Mouse (Mus musculus): Measurements from ENCODE around the gene Trim65. TPM values are rescaled to one million over a fixed set of nuclear protein-coding genes. Genes with fewer than 3 reads are reported as not detected.
"Not testable (repeated sequence)": the region's sequence is repeated elsewhere in the genome, so short reads cannot be mapped to it uniquely, and the experiment has no call there.

Gene Trim65
- polyA plus RNA-seq, 1 experiment from 2014 or later, result 5.7 TPM

DNA sequence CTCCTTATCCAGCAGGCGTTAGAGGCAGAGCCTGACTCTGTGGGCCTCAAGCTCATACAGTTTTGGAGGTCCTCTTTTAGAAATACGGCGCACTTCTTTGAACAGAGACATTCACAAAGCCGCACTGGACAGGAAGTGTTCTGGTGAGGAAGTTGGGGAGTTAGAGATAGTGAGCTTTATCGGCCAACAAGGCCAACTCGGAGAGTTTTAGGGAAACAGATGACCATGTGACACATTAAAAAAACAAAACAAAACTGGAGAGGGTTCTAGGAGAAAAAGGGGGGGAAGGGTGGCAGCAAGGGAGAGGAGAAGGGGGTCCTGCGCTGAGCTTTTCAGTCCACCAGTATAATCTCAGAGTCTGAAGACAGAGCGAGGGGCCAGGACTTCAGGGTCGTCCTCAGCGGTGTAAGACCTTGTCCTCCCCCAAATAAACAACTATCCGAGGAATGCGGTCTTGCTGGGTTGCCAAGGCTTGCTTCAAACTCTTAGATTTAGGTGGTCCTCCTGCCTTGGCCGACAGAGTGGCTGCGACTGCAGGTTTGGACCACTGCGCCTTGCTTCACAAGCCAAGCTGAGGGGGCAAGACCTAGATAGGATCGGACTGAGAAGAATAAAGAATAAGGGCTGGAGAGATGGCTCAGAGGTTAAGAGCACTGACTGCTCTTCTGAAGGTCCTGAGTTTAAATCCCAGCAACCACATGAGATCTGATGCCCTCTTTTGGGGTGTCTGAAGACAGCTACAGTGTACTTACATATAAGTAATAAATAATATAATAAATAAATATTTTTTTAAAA is 37.0 kb downstream of the Trim65 start:
- Histone ChIP-seq H3K9ac (no peak overlapping the region), H3K4me3 (replicated peaks) (no peak overlapping the region), H3K27ac (no peak overlapping the region), H3K27me3 (replicated peaks) (no peaks in the 10 kb centered on the region), H3K9me3 (no peaks in the 10 kb centered on the region), H3K4me2 (no peak overlapping the region), H3K36me3 (no peaks in the 10 kb centered on the region), H3K4me1 (peaks cover 6% of the 10 kb centered on the region; the same call in 1 of the 2 replicates)
- ATAC-seq (ENCODE audit: insufficient read depth, low FRiP score, low read depth), result no peak
- 39% methylated on average over 16 of the region's 16 CpGs for WGBS

DNA sequence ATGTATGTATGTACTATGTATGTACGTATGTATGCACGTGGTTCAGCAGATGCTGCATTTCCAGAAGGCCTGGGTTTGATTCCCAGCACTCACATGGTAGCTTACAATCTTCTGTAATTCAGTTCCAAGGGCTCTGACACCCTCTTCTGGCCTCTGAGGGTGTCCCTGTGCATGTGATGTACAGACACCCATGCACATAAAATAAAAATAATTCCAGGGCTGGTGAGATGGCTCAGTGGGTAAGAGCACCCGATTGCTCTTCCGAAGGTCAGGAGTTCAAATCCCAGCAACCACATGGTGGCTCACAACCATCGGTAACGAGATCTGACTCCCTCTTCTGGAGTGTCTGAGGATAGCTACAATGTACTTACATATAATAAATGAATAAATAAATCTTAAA is 38.0 kb downstream of the Trim65 start:
- 88% methylated on average over 6 of the region's 6 CpGs for WGBS
- H3K36me3 ChIP-seq; H3K4me3 ChIP-seq (replicated peaks); H3K9me3 ChIP-seq; H3K27me3 ChIP-seq (replicated peaks); H3K27ac ChIP-seq; ATAC-seq (ENCODE audit: insufficient read depth, low FRiP score, low read depth); H3K4me2 ChIP-seq; H3K4me1 ChIP-seq; H3K9ac ChIP-seq: not testable (repeated sequence)

GRCm38 (mm10) chr11:116091591-116091990 is 39.3 kb downstream of the Trim65 start:
- 83% methylated on average over 6 of the region's 6 CpGs for WGBS
- H3K9ac ChIP-seq, result no peak overlapping the region
- H3K4me2 ChIP-seq, result no peak overlapping the region
- H3K4me1 ChIP-seq, result peaks cover 4% of the 10 kb centered on the region; the same call in 1 of the 2 replicates
- no peak for ATAC-seq (ENCODE audit: insufficient read depth, low FRiP score, low read depth)
- no peaks in the 10 kb centered on the region for H3K27me3 ChIP-seq (replicated peaks)
- H3K4me3 ChIP-seq (replicated peaks), result no peak overlapping the region
- no peak overlapping the region for H3K27ac ChIP-seq
- no peaks in the 10 kb centered on the region for H3K36me3 ChIP-seq
- H3K9me3 ChIP-seq, result no peaks in the 10 kb centered on the region

GRCm38 (mm10) chr11:116089545-116089944 is 41.4 kb downstream of the Trim65 start:
- Histone ChIP-seq H3K36me3 (no peaks in the 10 kb centered on the region), H3K9me3 (no peaks in the 10 kb centered on the region), H3K4me1 (peaks cover 20% of the 10 kb centered on the region), H3K27ac (no peak overlapping the region), H3K9ac (no peak overlapping the region), H3K27me3 (replicated peaks) (no peaks in the 10 kb centered on the region), H3K4me2 (no peak overlapping the region), H3K4me3 (replicated peaks) (no peak overlapping the region)
- WGBS, result 93% methylated on average over 6 of the region's 6 CpGs
- ATAC-seq (ENCODE audit: insufficient read depth, low FRiP score, low read depth), result no peak

GRCm38 (mm10) chr11:116088741-116089394 is 42.1 kb downstream of the Trim65 start:
- Histone ChIP-seq H3K9me3 (no peaks in the 10 kb centered on the region), H3K4me1 (peaks cover 20% of the 10 kb centered on the region), H3K9ac (no peak overlapping the region), H3K4me3 (replicated peaks) (no peak overlapping the region), H3K27me3 (replicated peaks) (no peaks in the 10 kb centered on the region), H3K36me3 (peaks cover 2% of the 10 kb centered on the region; the same call in 1 of the 2 replicates), H3K27ac (no peak overlapping the region), H3K4me2 (no peak overlapping the region)
- ATAC-seq (ENCODE audit: insufficient read depth, low FRiP score, low read depth), result no peak
- 77% methylated on average over 11 of the region's 11 CpGs for WGBS

DNA sequence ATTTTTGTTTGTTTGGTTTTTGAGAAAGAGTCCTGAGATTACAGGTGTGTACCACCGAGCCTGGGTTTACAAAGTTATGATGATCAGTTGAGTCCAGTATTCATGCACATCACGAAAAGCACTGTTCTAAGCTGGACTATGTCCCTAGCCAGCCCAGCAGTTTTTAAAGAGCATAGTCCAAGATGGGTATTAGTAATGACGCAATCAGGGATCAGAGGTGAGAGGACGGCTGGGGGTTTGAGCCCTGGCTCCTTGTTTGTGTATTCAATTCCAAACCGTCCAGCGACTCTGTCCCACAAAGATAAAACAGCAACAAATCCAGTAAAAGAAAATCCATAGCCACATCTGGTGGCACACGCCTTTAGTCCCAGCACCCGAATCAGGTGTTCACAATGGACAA is 42.7 kb downstream of the Trim65 start:
- Histone ChIP-seq H3K36me3 (peaks cover 9% of the 10 kb centered on the region), H3K9ac (no peak overlapping the region), H3K27me3 (replicated peaks) (no peaks in the 10 kb centered on the region), H3K9me3 (no peaks in the 10 kb centered on the region), H3K4me3 (replicated peaks) (no peak overlapping the region), H3K4me2 (peak overlapping the region; percentile 60; the same call in 1 of the 2 replicates), H3K4me1 (peaks cover 20% of the 10 kb centered on the region), H3K27ac (no peak overlapping the region; the same call in 1 of the 2 replicates)
- 68% methylated on average over 8 of the region's 8 CpGs for WGBS
- no peak for ATAC-seq (ENCODE audit: insufficient read depth, low FRiP score, low read depth)

DNA sequence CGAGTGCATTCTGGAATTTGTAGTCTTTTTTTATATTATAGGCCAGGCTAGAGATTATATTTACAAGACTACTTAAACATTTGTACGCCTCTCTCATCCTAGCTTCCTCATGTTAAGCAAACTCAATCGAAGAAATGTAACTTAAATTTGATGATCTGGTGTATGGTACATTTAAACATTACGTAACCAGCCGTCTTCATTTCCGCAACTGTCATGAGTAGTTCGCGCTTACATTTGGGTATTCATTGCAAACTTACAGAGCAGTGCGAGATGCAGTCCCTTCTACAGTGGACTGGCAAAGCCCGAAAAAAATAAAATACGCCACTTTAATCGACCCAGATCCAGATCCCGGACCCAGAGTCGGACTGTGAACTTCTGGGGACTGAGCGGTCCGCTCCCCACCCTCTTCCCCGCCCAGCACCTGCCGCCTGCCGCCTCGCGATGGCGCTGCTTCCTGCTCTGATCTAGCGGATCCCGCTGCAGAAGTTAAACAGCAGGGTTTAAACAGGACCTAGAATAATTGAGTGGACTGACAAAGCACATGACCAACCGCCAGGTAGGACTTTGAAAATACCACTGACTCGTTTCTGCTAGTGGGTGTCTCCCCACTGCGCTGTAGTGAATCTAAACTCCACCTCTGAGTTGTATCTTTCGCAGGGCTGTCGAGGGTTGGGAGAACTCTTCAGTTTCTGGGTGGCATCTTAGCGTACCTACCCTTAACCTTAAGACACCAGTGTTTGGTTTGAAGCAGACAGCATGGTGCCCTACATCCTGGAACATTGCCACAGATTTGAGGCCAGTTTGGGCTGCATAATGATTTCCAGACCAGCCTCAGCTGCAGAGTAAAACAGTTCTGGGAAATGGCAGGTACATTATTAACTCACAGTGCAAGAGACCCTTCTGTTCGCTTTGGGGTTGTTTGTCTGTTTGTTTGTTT is 43.5 kb downstream of the Trim65 start:
- 2% methylated on average over 31 of the region's 31 CpGs for WGBS
- H3K9me3 ChIP-seq, result no peaks in the 10 kb centered on the region
- H3K4me3 ChIP-seq (replicated peaks), result peak overlapping the region; percentile 53
- H3K36me3 ChIP-seq, result peaks cover 14% of the 10 kb centered on the region
- peak overlapping the region; percentile 86 for H3K27ac ChIP-seq
- ATAC-seq (ENCODE audit: insufficient read depth, low FRiP score, low read depth), result peak; percentile 78
- peaks cover 20% of the 10 kb centered on the region for H3K4me1 ChIP-seq
- no peak overlapping the region; the same call in 1 of the 2 replicates for H3K9ac ChIP-seq
- no peaks in the 10 kb centered on the region for H3K27me3 ChIP-seq (replicated peaks)
- H3K4me2 ChIP-seq, result peak overlapping the region; percentile 60

GRCm38 (mm10) chr11:116086258-116087193 is 44.4 kb downstream of the Trim65 start, which contains the start of gene Wbp2:
Gene Wbp2, minus strand, starts transcription at chr11:116086995.
- ATAC-seq (ENCODE audit: insufficient read depth, low FRiP score, low read depth), result peak; percentile 97
- Histone ChIP-seq H3K4me1 (peaks cover 20% of the 10 kb centered on the region), H3K27me3 (replicated peaks) (no peaks in the 10 kb centered on the region), H3K9ac (no peak within 1 kb of the TSS; the same call in 1 of the 2 replicates), H3K9me3 (no peaks in the 10 kb centered on the region), H3K4me2 (peak within 1 kb of the TSS; percentile 60), H3K27ac (peak within 1 kb of the TSS; percentile 86), H3K4me3 (replicated peaks) (peak within 1 kb of the TSS; percentile 53), H3K36me3 (peaks cover 23% of the 10 kb centered on the region)
- WGBS, result 3% methylated on average over 40 of the region's 43 CpGs

- no peaks in the 10 kb centered on the region for H3K27me3 ChIP-seq (replicated peaks)
- no peak for ATAC-seq (ENCODE audit: insufficient read depth, low FRiP score, low read depth)
- H3K4me2 ChIP-seq, result no peak overlapping the region
- H3K27ac ChIP-seq, result peak overlapping the region; percentile 26; the same call in 1 of the 2 replicates
- H3K9me3 ChIP-seq, result no peaks in the 10 kb centered on the region
- no peak overlapping the region for H3K4me3 ChIP-seq (replicated peaks)
- H3K36me3 ChIP-seq, result peaks cover 42% of the 10 kb centered on the region
- peaks cover 25% of the 10 kb centered on the region for H3K4me1 ChIP-seq
- 77% methylated on average over 6 of the region's 6 CpGs for WGBS
- no peak overlapping the region for H3K9ac ChIP-seq
Observed at GRCm38 (mm10) chr11:116084166-116084565, 46.8 kb downstream of the Trim65 start.

DNA sequence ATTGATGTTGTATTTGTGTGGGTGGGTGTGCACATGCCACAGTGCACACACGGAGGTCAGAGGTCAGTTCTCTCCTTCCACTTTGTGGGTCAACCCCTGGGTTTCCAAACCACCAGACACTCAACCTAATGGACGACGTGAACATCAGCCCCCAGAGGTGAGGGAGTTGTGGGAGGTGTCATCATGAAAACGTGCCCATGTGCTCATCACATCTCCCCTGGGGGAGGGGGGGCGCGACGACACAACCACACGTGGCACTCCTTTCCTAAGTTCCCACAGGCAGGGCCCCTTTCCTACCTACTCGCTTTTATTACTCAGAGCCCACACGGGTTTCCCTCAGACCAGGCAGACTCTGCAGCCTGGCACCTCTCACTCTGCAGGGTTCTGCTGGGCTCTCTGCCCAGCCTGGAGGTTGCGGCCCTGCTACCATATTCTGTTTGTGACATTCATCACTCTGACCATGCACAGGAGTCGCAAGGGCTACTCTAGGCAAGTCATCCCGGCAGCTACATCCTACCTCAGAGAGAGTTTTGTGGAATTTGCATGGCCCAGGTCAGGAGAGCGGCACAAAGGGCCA is 47.7 kb downstream of the Trim65 start:
- Histone ChIP-seq H3K9ac (no peak overlapping the region), H3K36me3 (peaks cover 45% of the 10 kb centered on the region)
- 88% methylated on average over 14 of the region's 14 CpGs for WGBS

More for the DNA sequence above, 47.7 kb downstream of the Trim65 start:
- Histone ChIP-seq H3K4me3 (replicated peaks) (no peak overlapping the region), H3K4me1 (peaks cover 26% of the 10 kb centered on the region), H3K9me3 (no peaks in the 10 kb centered on the region), H3K4me2 (no peak overlapping the region), H3K27ac (no peak overlapping the region), H3K27me3 (replicated peaks) (no peaks in the 10 kb centered on the region)
- ATAC-seq (ENCODE audit: insufficient read depth, low FRiP score, low read depth), result no peak
